Mouse (Mus musculus) intestine, embryonic 15.5 days (tissue): Measurements from ENCODE around the gene Srrm4. TPM values are rescaled to one million over a fixed set of nuclear protein-coding genes. Genes with fewer than 3 reads are reported as not detected.

Experiments used
- ATAC-seq: fragments of 200-750 bp; cut with Nextera tagmentation; 2 replicates; pipeline ENCODE4 v1.8.0; 2017; ENCODE audit warnings: moderate TSS enrichment, moderate library complexity
- H3K27ac ChIP-seq: fragments of 300-500 bp; sonication (generic); 2 replicates; pipeline ENCODE4 v1.5.1; 2015; ENCODE audit warnings: mild to moderate bottlenecking, inconsistent platforms
- H3K27me3 ChIP-seq: fragments of 300-500 bp; sonication (generic); replicated peaks from 2 replicates; pipeline ENCODE4 v1.6.1; 2015; ENCODE audit warnings: inconsistent platforms
- H3K36me3 ChIP-seq: fragments of 300-500 bp; sonication (generic); 2 replicates; pipeline ENCODE4 v1.6.1; 2015; ENCODE audit warnings: inconsistent platforms
- H3K4me1 ChIP-seq: fragments of 300-500 bp; sonication (generic); replicated peaks from 2 replicates; pipeline ENCODE4 v1.6.1; 2015; ENCODE audit warnings: inconsistent platforms
- H3K4me2 ChIP-seq: fragments of 300-500 bp; sonication (generic); replicated peaks from 2 replicates; pipeline ENCODE4 v1.6.1; 2015; ENCODE audit warnings: mild to moderate bottlenecking, inconsistent platforms
- H3K4me3 ChIP-seq: fragments of 300-500 bp; sonication (generic); replicated peaks from 2 replicates; pipeline ENCODE4 v1.5.1; 2015; ENCODE audit warnings: inconsistent platforms
- H3K9ac ChIP-seq: fragments of 300-500 bp; sonication (generic); 2 replicates; pipeline ENCODE4 v1.6.1; 2015; ENCODE audit warnings: inconsistent platforms
- H3K9me3 ChIP-seq: fragments of 300-500 bp; sonication (generic); 2 replicates; pipeline ENCODE4 v1.6.1; 2016; ENCODE audit warnings: inconsistent platforms
- WGBS: fragments of 180-500 bp; shearing (Covaris S2); methylation state at CpG from one replicate; pipeline ENCODE4 v1.1.7; 2015; 5-methylcytosine and 5-hydroxymethylcytosine counted together
- polyA plus RNA-seq: library from polyadenylated mRNA; unstranded; fragments of >200 nt; fragmentation: Nextera tagmentation; extraction: Ambion mirVana; gene quantifications from 2 replicates; pipeline ENCODE4 v1.2.1, GENCODE M21; 2015

The Srrm4 gene
- polyA plus RNA-seq, 1 experiment from 2014 or later: 1.5 TPM

DNA sequence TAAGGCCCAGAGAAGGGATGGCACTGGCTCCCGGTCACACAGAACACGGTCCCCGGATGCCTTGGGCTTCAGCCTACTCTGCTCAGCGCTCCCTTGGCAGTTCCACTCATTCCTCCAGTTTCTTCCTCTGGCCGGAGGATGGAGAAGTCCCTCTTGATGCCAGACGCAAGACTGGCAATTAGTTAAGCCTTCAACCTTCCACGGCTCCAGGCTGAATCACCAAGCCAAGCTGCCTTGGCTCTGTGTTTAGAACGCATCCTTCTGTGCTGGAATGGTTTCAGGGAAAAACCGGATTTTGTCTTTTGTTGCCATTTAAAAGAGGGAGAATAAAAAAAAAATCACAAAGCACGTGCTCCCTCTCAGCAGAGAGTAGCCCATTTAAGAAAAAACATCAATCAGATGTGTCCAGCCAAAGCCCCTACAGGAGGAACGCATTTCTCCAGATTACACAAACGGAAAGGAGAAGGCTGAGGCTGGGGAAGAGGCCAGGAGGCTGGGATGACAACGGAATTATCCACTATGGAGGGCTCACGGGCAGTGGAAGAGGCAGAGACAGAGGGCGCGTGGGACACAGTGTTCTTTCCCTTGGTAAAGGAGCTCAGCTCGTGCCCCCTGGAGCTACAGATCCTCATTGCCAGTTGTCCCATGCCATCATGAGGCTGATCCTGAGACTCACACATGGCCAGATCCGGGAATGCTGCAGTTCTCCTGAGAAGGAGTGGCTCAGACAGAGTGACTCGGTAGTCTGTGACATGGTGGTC lies 92.6 kb downstream of the Srrm4 start:
- Histone ChIP-seq H3K36me3 (no peaks in the 10 kb centered on the region), H3K27ac (no peak overlapping the region), H3K9ac (no peak overlapping the region), H3K27me3 (no peaks in the 10 kb centered on the region), H3K9me3 (no peaks in the 10 kb centered on the region), H3K4me3 (no peak overlapping the region), H3K4me1 (no peaks in the 10 kb centered on the region), H3K4me2 (no peak overlapping the region)
- ATAC-seq: no peak
- 72% methylated on average over 19 of the region's 19 CpGs for WGBS

DNA sequence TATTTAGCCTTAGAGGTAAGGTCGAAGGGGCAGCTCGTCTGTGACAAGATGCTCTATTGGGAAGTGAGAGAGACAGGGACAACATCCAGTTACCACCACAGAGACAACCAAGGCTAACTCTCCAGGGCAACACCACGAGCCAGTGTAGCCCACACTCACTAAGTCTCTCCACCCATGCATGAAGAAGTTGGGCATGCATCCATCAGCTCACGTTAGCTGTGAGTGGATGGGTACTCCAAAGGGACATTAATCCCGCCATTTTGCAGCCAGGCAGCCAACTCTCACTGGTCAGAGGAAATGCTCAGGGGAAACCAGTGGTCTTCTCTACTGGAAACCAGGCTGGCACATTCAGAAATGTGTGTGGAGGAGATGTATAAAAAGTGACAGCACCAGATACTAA lies 93.8 kb downstream of the Srrm4 start:
- no peaks in the 10 kb centered on the region for H3K4me1 ChIP-seq
- 80% methylated on average over 5 of the region's 5 CpGs for WGBS

DNA sequence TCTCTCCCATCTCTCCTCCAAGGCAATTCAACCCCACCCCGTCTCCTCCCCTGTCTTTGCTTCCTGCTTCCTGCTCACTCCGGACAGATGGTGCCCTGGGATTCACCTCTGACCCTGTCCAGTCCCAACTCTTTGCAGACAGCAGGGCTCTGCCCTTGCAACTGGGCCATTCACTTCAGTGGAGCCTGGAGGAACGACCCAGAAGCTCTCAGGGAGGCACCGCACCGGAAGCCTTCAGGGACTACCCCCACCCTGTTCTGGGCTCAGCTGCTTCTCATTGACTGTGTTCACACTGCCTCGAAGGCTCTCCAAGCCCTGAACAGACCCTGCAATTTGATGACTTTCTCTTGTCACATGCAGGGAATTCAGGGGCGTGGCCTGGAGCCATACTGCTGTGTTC lies 94.4 kb downstream of the Srrm4 start:
- no peak for ATAC-seq
- no peaks in the 10 kb centered on the region for H3K36me3 ChIP-seq

More for the DNA sequence above, 93.8 kb downstream of the Srrm4 start:
- Histone ChIP-seq H3K9ac (no peak overlapping the region), H3K36me3 (no peaks in the 10 kb centered on the region), H3K9me3 (no peaks in the 10 kb centered on the region), H3K27me3 (no peaks in the 10 kb centered on the region), H3K4me2 (no peak overlapping the region), H3K4me3 (no peak overlapping the region), H3K27ac (no peak overlapping the region)
- no peak for ATAC-seq

DNA sequence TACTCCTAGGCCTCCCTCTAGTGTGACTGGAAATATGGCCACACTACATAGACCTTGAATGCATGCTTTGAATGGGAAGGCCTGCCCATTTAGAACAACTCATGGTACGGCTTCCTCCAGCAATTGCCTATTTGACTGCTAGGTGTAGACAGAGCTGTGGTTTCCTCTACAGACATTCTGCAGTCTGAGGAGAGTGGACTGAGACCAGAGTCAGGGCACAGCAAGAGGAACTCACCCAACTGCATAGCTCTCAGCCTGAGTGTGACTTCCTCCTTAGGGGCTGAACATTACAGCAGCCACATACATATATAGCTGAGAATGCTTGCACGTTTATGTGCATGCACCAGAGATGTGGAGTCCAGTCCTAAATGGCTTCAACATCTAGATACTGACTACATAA lies 94.9 kb downstream of the Srrm4 start:
- Histone ChIP-seq H3K4me1 (no peaks in the 10 kb centered on the region), H3K4me2 (no peak overlapping the region), H3K27ac (no peak overlapping the region), H3K27me3 (no peaks in the 10 kb centered on the region), H3K9me3 (no peaks in the 10 kb centered on the region), H3K9ac (no peak overlapping the region), H3K4me3 (no peak overlapping the region), H3K36me3 (no peaks in the 10 kb centered on the region)
- no peak for ATAC-seq
- 72% methylated on average over 2 of the region's 2 CpGs for WGBS

More for the DNA sequence above, 94.4 kb downstream of the Srrm4 start:
- Histone ChIP-seq H3K4me1 (no peaks in the 10 kb centered on the region), H3K27ac (no peak overlapping the region), H3K9ac (no peak overlapping the region), H3K27me3 (no peaks in the 10 kb centered on the region), H3K9me3 (no peaks in the 10 kb centered on the region), H3K4me3 (no peak overlapping the region), H3K4me2 (no peak overlapping the region)
- WGBS: 18% methylated on average over 7 of the region's 7 CpGs

DNA sequence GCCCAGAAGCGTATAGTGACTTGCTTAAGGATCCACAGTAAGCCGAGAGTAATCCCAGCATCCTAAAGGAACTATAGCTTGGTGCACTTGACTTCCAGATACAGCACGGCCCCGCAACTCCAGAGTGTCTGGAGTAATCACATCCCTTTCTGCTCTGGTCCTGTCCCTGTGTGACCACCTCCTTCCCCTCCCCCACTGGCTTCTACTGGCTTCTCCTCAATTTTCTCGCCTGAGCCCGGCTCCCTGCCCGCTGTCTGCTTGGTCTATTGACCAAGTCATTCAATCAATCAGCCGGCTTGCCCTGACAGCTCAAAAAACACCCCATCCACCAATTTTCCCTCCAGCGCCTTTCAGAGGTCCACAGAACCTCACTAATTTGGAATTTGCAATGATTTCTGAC lies 96.2 kb downstream of the Srrm4 start:
- no peak overlapping the region for H3K9ac ChIP-seq
- H3K9me3 ChIP-seq: no peaks in the 10 kb centered on the region
- H3K27me3 ChIP-seq: no peaks in the 10 kb centered on the region
- WGBS: 67% methylated on average over 9 of the region's 9 CpGs
- no peak overlapping the region for H3K4me3 ChIP-seq
- H3K36me3 ChIP-seq: no peaks in the 10 kb centered on the region
- H3K27ac ChIP-seq: no peak overlapping the region
- no peak overlapping the region for H3K4me2 ChIP-seq
- no peak for ATAC-seq
- H3K4me1 ChIP-seq: no peaks in the 10 kb centered on the region

DNA sequence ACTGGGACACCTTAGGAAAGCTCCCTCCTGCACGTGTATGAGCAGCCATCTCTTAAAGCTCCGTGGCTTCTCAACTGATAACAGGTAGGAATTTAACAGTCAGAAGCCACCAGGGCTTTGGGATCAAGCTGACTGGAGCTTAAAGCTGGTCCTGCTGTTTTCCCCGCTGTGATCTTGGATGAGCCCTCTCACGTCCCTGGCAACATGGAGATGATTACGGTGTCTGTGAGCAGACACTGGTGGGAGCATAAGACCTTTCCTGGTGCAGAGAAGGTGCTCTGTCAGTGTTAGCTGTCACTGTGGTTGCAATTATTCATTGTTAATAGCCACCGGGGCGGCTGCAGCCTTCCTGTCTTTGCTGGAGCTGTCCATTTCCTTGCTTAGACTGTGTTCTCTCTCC lies 97.2 kb downstream of the Srrm4 start:
- no peaks in the 10 kb centered on the region for H3K27me3 ChIP-seq
- no peak overlapping the region for H3K4me2 ChIP-seq
- WGBS: 40% methylated on average over 7 of the region's 7 CpGs
- ATAC-seq: no peak
- no peak overlapping the region for H3K4me3 ChIP-seq
- no peak overlapping the region for H3K9ac ChIP-seq
- no peaks in the 10 kb centered on the region for H3K36me3 ChIP-seq
- H3K4me1 ChIP-seq: no peaks in the 10 kb centered on the region
- no peak overlapping the region for H3K27ac ChIP-seq
- H3K9me3 ChIP-seq: no peaks in the 10 kb centered on the region

DNA sequence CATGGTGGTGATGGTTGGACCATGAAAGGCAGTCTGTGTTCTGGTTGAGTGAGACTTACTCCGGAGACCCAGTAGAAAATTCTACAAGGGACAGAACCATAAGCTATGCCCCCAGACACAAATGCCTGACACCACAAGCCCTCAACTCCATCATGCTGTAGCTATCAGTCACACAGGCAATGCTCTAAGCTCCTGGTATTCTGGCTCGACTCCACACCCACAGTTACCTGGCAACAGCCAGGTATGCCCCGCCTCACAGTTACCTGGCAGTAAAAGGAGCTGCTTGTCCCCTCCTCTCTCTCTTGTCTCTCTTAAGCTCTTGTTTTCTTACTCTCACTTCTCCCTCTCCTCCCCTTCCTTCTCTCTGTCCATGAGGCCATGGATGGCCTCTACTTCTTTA lies 98.9 kb downstream of the Srrm4 start:
- Histone ChIP-seq H3K27ac (no peak overlapping the region), H3K27me3 (no peaks in the 10 kb centered on the region), H3K4me1 (no peaks in the 10 kb centered on the region), H3K9me3 (no peaks in the 10 kb centered on the region), H3K9ac (no peak overlapping the region), H3K36me3 (no peaks in the 10 kb centered on the region), H3K4me2 (no peak overlapping the region), H3K4me3 (no peak overlapping the region)
- no peak for ATAC-seq
- 67% methylated on average over 3 of the region's 3 CpGs for WGBS

DNA sequence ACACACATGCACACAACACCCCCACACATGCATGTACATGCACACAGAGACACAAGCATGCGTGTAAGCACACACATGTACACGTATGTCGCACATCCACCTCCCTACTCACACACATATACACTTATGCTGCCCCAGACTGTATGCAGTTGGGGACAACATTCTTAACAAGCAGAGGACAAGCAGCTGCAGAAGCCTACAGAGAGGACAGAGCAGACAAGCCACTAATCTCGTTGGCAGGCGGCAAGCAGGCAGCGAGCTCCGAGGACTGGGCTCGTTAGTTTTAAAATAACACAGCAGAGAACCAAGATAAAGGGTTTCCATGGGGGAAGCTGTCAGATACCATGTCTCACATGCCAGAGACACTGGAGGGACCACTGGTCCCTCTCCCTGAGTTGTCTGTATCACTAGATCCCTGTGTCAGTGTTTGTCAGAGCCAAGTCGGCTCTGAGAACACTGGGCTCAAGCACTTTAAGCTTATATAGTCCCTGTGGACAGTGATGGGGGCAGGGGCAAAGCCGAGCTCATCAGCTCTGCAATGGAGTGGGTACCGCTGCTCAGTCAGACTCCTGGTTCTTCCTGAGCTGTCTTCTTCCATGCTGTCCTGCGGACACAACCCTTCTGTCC lies 99.7 kb downstream of the Srrm4 start:
- Histone ChIP-seq H3K4me1 (no peaks in the 10 kb centered on the region), H3K4me2 (no peak overlapping the region), H3K9ac (no peak overlapping the region), H3K36me3 (no peaks in the 10 kb centered on the region), H3K9me3 (no peaks in the 10 kb centered on the region), H3K27ac (no peak overlapping the region), H3K4me3 (no peak overlapping the region), H3K27me3 (no peaks in the 10 kb centered on the region)
- WGBS: 60% methylated on average over 12 of the region's 12 CpGs
- ATAC-seq: no peak

DNA sequence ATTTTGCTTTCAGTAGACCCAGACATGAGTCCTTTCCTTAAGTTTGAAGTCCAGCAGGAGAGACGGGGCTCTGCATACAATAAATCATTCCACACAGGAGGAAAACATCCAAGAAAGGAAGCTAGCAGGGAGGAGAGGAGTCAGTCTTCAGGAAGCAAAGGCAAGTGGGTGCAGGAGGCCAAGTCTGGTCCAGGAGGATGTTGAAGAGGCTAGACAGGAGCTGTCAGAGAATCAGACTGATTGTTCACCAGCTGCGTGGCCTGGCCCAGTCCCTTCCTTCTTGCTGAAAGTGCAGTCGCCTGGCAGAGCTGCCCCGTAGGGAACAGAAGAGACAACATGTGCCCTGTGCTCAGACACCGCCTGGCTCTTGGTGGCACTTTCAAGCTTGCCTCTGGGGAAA lies 100.8 kb downstream of the Srrm4 start:
- Histone ChIP-seq H3K4me3 (no peak overlapping the region), H3K27ac (no peak overlapping the region), H3K27me3 (no peaks in the 10 kb centered on the region), H3K4me1 (0 out of 2 replicates have a peak, but pooled peaks cover 3% of the 10 kb centered on the region), H3K36me3 (no peaks in the 10 kb centered on the region), H3K9ac (no peak overlapping the region), H3K9me3 (no peaks in the 10 kb centered on the region), H3K4me2 (no peak overlapping the region)
- no peak for ATAC-seq
- WGBS: 49% methylated on average over 5 of the region's 5 CpGs

DNA sequence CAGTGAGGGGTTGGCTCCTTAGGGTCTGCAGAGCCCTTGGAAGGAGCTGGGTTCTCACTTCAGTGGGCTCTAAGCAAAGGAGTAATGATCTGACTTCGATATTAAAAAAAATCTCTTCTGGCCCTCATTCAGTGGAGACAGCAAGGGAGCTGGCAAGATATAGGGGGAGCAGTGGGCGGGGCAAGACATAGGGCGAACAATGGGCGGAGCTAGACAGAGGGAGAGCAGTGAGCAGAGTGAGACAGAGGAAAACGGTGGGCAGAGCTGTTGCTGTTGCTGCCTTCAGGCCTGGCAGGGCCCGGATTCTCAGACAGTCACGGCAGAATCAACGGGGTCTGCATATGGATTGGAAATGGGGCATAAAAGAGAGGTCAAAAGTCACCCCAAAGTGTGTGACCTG lies 102.0 kb downstream of the Srrm4 start:
- Histone ChIP-seq H3K9ac (no peak overlapping the region), H3K27me3 (no peaks in the 10 kb centered on the region), H3K4me3 (no peak overlapping the region), H3K9me3 (no peaks in the 10 kb centered on the region), H3K4me2 (no peak overlapping the region), H3K36me3 (no peaks in the 10 kb centered on the region), H3K27ac (no peak overlapping the region), H3K4me1 (0 out of 2 replicates have a peak, but pooled peaks cover 6% of the 10 kb centered on the region)
- ATAC-seq: no peak
- WGBS: 49% methylated on average over 8 of the region's 8 CpGs

DNA sequence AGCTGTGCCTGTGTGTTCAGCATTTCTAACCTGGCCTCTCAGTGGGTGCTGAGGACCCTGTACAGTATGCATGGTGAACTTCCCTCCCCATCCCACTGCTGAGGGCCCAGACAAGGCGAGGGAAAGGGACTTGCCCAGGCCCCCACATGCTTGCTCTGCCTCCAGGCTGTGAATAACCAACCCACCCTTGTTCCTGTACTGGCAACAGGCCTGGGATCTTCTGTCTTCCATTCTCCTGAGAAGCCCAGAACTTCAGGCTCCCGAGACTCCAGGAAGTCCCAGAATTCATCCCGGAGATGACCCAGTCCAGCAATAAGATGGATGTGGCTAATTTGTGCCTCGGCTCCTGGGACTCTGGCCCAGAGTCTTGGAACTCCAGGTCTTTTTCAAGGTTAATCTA lies 105.5 kb downstream of the Srrm4 start:
- no peak for ATAC-seq
- Histone ChIP-seq H3K9ac (no peak overlapping the region), H3K36me3 (no peaks in the 10 kb centered on the region), H3K4me1 (0 out of 2 replicates have a peak, but pooled peaks cover 6% of the 10 kb centered on the region), H3K27me3 (no peaks in the 10 kb centered on the region), H3K4me2 (no peak overlapping the region), H3K27ac (no peak overlapping the region), H3K4me3 (no peak overlapping the region), H3K9me3 (no peaks in the 10 kb centered on the region)
- WGBS: 52% methylated on average over 4 of the region's 4 CpGs

DNA sequence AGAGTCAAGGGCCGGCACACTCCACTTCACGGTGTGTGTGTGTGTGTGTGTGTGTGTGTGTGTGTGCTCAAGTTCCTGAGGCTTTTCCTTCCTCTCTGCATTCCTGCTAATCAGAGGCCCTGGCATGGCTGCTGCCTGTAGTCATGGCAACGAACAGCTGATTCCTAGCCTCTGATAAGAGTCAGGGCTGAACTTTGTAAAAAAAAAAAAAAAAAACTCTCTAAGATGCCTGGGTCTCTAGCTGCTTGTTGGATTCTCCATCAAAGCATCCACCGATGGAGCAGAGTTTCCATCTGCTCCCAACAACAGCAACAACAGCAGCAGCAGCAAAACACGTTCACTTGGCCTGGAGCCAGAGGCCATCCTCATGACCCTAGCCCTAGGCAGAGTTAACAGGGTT lies 106.5 kb downstream of the Srrm4 start:
- Histone ChIP-seq H3K9ac (no peak overlapping the region), H3K36me3 (no peaks in the 10 kb centered on the region), H3K4me1 (0 out of 2 replicates have a peak, but pooled peaks cover 6% of the 10 kb centered on the region), H3K4me3 (no peak overlapping the region), H3K27me3 (no peaks in the 10 kb centered on the region), H3K27ac (no peak overlapping the region), H3K9me3 (no peaks in the 10 kb centered on the region), H3K4me2 (no peak overlapping the region)
- 4% methylated on average over 5 of the region's 5 CpGs for WGBS
- ATAC-seq: peak; percentile 67

DNA sequence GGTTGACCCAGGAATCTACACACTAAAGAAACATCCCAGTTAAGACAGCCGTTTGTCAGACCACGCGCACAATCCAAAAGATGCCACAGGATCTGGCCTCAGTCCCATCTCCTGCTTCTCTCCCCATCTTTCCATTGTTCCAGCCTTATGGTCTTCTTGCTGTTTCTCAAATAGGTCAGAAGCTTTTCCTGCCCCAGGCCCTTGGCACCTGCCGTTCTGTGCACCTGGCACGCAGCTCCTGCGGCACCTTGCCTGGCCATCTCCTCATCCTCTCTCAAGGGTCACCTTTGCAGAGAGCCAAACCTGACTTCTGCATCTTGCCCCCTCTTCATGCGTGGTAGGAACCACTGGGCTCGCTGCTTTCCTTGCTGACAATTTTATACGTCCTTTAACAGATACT lies 107.4 kb downstream of the Srrm4 start:
- Histone ChIP-seq H3K4me3 (no peak overlapping the region), H3K36me3 (no peaks in the 10 kb centered on the region), H3K9ac (no peak overlapping the region), H3K4me2 (no peak overlapping the region), H3K9me3 (no peaks in the 10 kb centered on the region), H3K27ac (no peak overlapping the region), H3K4me1 (0 out of 2 replicates have a peak, but pooled peaks cover 6% of the 10 kb centered on the region), H3K27me3 (no peaks in the 10 kb centered on the region)
- WGBS: 87% methylated on average over 9 of the region's 9 CpGs
- ATAC-seq: no peak
